Mouse (Mus musculus) liver, embryonic 14.5 days (tissue): ENCODE results near the gene Efcab10. TPM values are rescaled to one million over a fixed set of nuclear protein-coding genes. Genes with fewer than 3 reads are reported as not detected.

Experiments used
- ATAC-seq: fragments of 200-750 bp; cut with Nextera tagmentation; 2 replicates; pipeline ENCODE4 v1.8.0; 2017; ENCODE audit warnings: moderate number of reproducible peaks, mild to moderate bottlenecking, moderate library complexity; ENCODE audit not compliant: insufficient read depth
- DNase-seq, 3 experiments: peaks; one replicate each; pipeline ENCODE4 v3.0.0-alpha.2; 2012 to 2013; ENCODE audit warnings: low read depth in 3 of 3, low spot score in 3 of 3
- H3K27ac ChIP-seq: fragments of 300-500 bp; sonication (generic); 2 replicates; pipeline ENCODE4 v1.5.1; 2014; ENCODE audit warnings: moderate library complexity, mild to moderate bottlenecking, control low read depth, inconsistent platforms
- H3K27me3 ChIP-seq: fragments of 300-500 bp; sonication (generic); 2 replicates; pipeline ENCODE4 v1.6.1; 2014; ENCODE audit warnings: mild to moderate bottlenecking, low read length, moderate library complexity; ENCODE audit not compliant: control insufficient read depth, insufficient read depth
- H3K36me3 ChIP-seq: fragments of 300-500 bp; sonication (generic); replicated peaks from 2 replicates; pipeline ENCODE4 v1.6.1; 2014; ENCODE audit warnings: low read depth; ENCODE audit not compliant: control insufficient read depth, insufficient read depth
- H3K4me1 ChIP-seq, 2 experiments: fragments of 200-500 bp in 1 of 2; fragments of 300-500 bp in 1 of 2; sonication (generic) in 1 of 2; replicated peaks; 2 replicates each; pipeline ENCODE4 v1.6.1; 2012 to 2014; ENCODE audit warnings: antibody characterized with exemption in 1 of 2, inconsistent platforms in 1 of 2, low read length in 1 of 2; ENCODE audit not compliant: control insufficient read depth in 2 of 2, insufficient read depth in 2 of 2
- H3K4me2 ChIP-seq: fragments of 300-500 bp; sonication (generic); 2 replicates; pipeline ENCODE4 v1.6.1; 2014; ENCODE audit warnings: low read depth, mild to moderate bottlenecking, control low read depth, moderate library complexity
- H3K4me3 ChIP-seq, 2 experiments: fragments of 200-500 bp in 1 of 2; fragments of 300-500 bp in 1 of 2; sonication (generic) in 1 of 2; 2 replicates each; pipeline ENCODE4 v1.5.1; 2012 to 2014; ENCODE audit warnings: low read depth in 2 of 2, low read length in 2 of 2, mild to moderate bottlenecking in 2 of 2, control low read depth in 1 of 2, inconsistent platforms in 1 of 2, moderate library complexity in 1 of 2; ENCODE audit not compliant: insufficient read depth in 1 of 2
- H3K9ac ChIP-seq: fragments of 300-500 bp; sonication (generic); replicated peaks from 2 replicates; pipeline ENCODE4 v1.6.1; 2014; ENCODE audit warnings: mild to moderate bottlenecking, control low read depth, moderate library complexity
- H3K9me3 ChIP-seq: fragments of 300-500 bp; sonication (generic); 2 replicates; pipeline ENCODE4 v1.6.1; 2016; ENCODE audit warnings: low read length, mixed read lengths; ENCODE audit not compliant: control insufficient read depth
- CTCF ChIP-seq: IDR thresholded peaks from 2 replicates; pipeline ENCODE4 v1.5.1; 2016; ENCODE audit warnings: antibody characterized with exemption, low read depth, control low read depth
- EP300 ChIP-seq: IDR thresholded peaks from 2 replicates; pipeline ENCODE4 v1.6.1; 2016; ENCODE audit warnings: antibody characterized with exemption, low read depth
- WGBS: fragments of 180-500 bp; shearing (Covaris S2); extraction: QIAGEN DNeasy Blood & Tissue Kit; methylation state at CpG from one replicate; pipeline ENCODE4 v1.1.7; 2014; ENCODE audit not compliant: insufficient replicate concordance; 5-methylcytosine and 5-hydroxymethylcytosine counted together
- polyA plus RNA-seq, 2 experiments: library from polyadenylated mRNA; depleted of rRNA in 1 of 2; stranded (reverse) in 1 of 2; unstranded in 1 of 2; fragments of >200 nt; fragmentation: Nextera tagmentation in 1 of 2; extraction: Ambion mirVana in 1 of 2; gene quantifications; 2 replicates each; pipeline versions ENCODE4 v1.2.1 to v1.2.3; 2012 to 2014

Efcab10 gene
- polyA plus RNA-seq, 2 experiments: not detected

DNA sequence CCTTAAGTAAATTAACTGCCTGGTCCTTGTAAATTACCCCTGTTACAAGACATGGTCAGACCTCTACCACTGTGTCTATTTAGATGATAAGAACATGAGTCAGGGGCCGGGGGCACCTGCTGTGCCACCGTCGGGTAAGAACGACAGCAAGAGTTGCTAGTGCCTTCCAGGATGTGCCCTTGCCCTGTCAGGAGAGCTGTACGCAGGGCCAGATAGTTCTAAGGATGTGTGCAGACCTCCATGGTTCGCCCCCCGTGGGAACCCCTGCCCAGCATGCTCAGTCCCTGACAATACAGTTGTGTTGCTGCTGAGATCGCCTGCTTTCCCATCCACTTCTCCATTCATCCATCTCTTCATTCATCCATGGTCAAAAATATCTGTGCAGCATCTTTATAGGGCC lies 29.5 kb upstream of the Efcab10 start:
- no peak for DNase-seq
- H3K9ac ChIP-seq: no peak overlapping the region

DNA sequence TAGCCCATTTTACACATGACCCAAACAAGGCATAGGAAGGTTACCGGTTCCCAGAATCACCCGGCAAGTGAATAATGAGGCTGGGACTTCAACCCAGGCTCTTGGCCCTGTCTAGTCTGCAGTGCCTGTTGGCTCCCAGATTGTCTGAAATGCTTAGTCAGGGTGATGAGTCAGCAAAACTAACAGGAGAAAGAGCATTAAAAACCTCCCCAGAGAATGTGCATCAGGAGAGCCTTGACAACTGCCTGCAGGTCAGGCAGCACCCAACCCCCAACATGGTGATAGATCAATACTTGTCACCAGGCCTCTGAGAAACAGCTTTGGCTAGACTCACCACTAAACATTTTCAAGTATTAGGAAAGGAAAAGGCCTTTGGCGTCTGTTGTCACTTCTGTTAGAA lies 25.1 kb upstream of the Efcab10 start:
- peak; percentile 69; the same call in 1 of the 2 replicates for ATAC-seq
- no peak overlapping the region; the same call in 1 of the 2 replicates for H3K27ac ChIP-seq

More for the DNA sequence above, 29.5 kb upstream of the Efcab10 start:
- ATAC-seq: no peak
- Histone ChIP-seq H3K4me2 (no peak overlapping the region), H3K27ac (no peak overlapping the region), H3K9me3 (no peaks in the 10 kb centered on the region), H3K4me3 (no peak overlapping the region), H3K4me1 (peaks cover 2 to 9% of the 10 kb centered on the region in 2 experiments; a peak in 3 of 4 replicates), H3K27me3 (no peaks in the 10 kb centered on the region), H3K36me3 (peaks cover 10% of the 10 kb centered on the region)
- no peak for TF ChIP-seq EP300
- no peak for TF ChIP-seq CTCF
- 81% methylated on average over 8 of the region's 8 CpGs for WGBS

DNA sequence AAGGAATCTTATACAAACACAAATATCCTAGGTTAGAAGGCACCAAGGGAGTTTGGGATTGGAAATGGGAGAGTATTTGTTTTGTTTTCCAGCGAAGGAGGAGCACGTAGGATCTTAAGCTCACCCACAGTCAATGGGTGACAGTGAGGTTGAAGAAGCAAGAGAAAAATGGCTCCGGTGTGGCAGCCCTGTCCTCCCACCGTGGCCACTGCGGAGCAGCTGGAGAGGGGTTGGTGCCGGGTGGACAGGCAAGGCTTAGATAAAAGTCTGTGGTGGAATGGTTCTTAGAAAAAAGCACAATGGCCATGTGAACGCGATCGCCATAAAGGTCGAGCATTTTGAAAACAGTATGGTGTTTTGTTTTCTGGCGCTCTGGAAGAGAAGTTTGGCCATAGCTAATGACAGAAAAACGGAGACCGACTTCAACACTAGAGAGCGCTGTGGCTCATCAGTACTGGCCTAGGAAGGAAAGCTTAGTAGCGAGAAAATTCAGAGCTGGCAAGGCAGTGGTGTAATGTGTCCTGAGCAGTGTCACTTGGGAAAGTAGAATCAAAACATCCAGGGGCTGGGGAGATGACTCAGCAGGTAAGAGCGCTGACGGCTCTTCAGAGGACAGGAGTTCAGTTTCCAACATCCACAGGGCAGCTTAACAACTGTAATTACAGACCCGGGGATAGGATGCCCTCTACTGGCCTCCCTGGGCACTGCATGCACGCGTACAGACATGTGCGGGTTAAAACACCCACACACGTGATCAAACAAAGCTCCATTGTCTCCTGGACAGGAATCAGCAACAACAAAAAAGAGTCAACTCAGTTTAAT lies 14.8 kb upstream of the Efcab10 start:
- Histone ChIP-seq H3K36me3 (no peaks in the 10 kb centered on the region), H3K4me3 (peak overlapping the region; percentile 2 to 59), H3K27ac (no peak overlapping the region), H3K27me3 (no peaks in the 10 kb centered on the region), H3K9ac (peak overlapping the region; percentile 31), H3K4me2 (peak overlapping the region; percentile 57), H3K9me3 (no peaks in the 10 kb centered on the region), H3K4me1 (no peaks in the 10 kb centered on the region; a peak in 1 of 4 replicates)
- 13% methylated on average over 22 of the region's 22 CpGs for WGBS
- ATAC-seq: peak; percentile 83
- DNase-seq: peak; percentile 53 to 65 (median 59)
- TF ChIP-seq CTCF (peak; percentile 96), EP300 (no peak)

More for the DNA sequence above, 25.1 kb upstream of the Efcab10 start:
- Histone ChIP-seq H3K9me3 (no peaks in the 10 kb centered on the region), H3K4me3 (no peak overlapping the region), H3K9ac (no peak overlapping the region), H3K4me1 (peaks cover 2 to 9% of the 10 kb centered on the region in 2 experiments; a peak in 3 of 4 replicates), H3K27me3 (no peaks in the 10 kb centered on the region), H3K36me3 (peaks cover 7% of the 10 kb centered on the region), H3K4me2 (no peak overlapping the region)
- DNase-seq: peak; percentile 50 to 64 (median 55)
- WGBS: 77% methylated on average over 3 of the region's 3 CpGs
- TF ChIP-seq EP300: no peak
- TF ChIP-seq CTCF: no peak

DNA sequence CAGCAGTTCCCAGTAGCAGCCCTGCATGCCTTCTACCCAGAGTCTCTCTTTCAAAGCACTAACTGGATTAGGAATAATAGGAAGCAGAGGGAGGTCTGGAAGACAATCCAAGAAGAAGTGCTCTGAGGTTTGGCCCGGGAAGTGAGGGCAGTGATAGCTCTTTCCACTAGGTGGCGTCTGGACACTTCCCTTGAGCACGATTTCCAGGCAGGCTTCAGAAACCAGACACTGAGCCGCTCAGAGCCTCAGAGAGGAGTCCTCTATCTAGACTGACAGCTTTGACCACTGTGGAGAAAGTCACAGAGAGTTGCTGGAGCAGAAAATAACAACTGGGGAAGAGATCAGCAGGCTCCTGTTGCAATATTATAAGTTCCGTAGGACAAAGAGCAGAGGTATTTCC lies 5.8 kb upstream of the Efcab10 start:
- Histone ChIP-seq H3K27ac (no peak overlapping the region), H3K27me3 (no peaks in the 10 kb centered on the region), H3K36me3 (no peaks in the 10 kb centered on the region), H3K4me2 (no peak overlapping the region), H3K4me3 (no peak overlapping the region), H3K9ac (no peak overlapping the region), H3K4me1 (no peaks in the 10 kb centered on the region), H3K9me3 (no peaks in the 10 kb centered on the region)
- DNase-seq: peak; percentile 27 to 49 (median 41)
- TF ChIP-seq CTCF: peak; percentile 90
- TF ChIP-seq EP300: no peak
- 12% methylated on average over 5 of the region's 5 CpGs for WGBS
- ATAC-seq: no peak

DNA sequence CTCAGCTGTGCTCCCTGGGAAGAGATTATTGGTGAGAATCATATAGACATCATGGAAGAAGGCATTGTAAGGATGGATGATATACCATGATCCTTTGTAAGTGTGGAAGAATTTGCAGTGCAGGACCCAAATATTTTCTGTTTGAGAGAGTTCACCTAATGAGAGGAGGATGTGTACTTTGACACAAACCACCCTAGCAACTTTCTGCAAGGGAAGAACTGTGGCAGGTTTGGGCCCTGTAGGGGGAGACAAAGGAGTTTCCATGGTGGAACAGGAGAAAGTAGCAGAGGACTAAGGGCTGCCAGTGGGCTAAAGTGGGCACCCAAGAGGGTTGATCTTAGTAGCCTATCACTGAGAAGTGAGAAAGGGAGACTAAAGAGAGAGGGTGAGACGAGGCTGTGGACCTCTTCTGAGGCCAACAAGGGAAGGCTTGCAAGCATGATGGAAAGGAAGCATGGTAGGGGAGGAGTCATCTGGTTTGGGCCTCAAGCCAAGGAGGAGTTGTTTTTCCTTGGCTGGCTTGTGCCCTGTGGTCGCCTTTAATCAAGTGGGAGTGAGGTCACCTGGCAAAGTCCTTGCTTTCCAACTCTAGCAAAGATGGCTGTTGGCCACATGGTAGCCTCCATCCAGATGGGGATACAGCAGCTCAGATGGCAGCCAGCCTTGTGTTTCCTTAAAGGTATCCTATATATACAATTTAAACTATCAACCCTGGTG lies 3.7 kb upstream of the Efcab10 start:
- DNase-seq: no peak
- H3K27me3 ChIP-seq: no peaks in the 10 kb centered on the region
- H3K4me3 ChIP-seq: no peak overlapping the region
- no peak overlapping the region for H3K4me2 ChIP-seq
- no peak for TF ChIP-seq EP300
- TF ChIP-seq CTCF: peak; percentile 11; the same call in 1 of the 2 replicates
- H3K4me1 ChIP-seq: no peaks in the 10 kb centered on the region
- WGBS: 52% methylated on average over 2 of the region's 2 CpGs
- no peaks in the 10 kb centered on the region for H3K9me3 ChIP-seq
- no peak overlapping the region for H3K9ac ChIP-seq
- H3K36me3 ChIP-seq: no peaks in the 10 kb centered on the region
- ATAC-seq: no peak
- no peak overlapping the region for H3K27ac ChIP-seq
